Mouse (Mus musculus) thymus, postnatal 25 days (tissue): ENCODE measurements at regions not wholly inside any gene's neighbourhood (a gene's known extent, or its start where the extent isn't known, plus 50 kb on each side); places are given as distances from the start of the nearest gene placed in this dataset.

Source experiments
- DNase-seq: peaks from one replicate; pipeline ENCODE4 v3.0.0; 2022

- DNase-seq = no peak
Measured at GRCm38 (mm10) chr13:37290636-37291035, 54.4 kb upstream of the Ly86 start.

GRCm38 (mm10) chr13:37288993-37289392 lies 56.0 kb upstream of the Ly86 start:
- no peak for DNase-seq

GRCm38 (mm10) chr13:37282515-37282914 lies 62.5 kb upstream of the Ly86 start:
- no peak for DNase-seq

GRCm38 (mm10) chr13:37279078-37279789 lies 65.8 kb upstream of the Ly86 start:
- DNase-seq = peak; percentile 35

- no peak for DNase-seq
Measured at GRCm38 (mm10) chr13:37249581-37250461, 95.2 kb upstream of the Ly86 start.

GRCm38 (mm10) chr13:37248741-37249140 lies 96.3 kb upstream of the Ly86 start:
- DNase-seq = no peak

GRCm38 (mm10) chr13:37240048-37240447 lies 105.0 kb upstream of the Ly86 start:
- DNase-seq = no peak

- DNase-seq = no peak
Measured at GRCm38 (mm10) chr13:37237285-37237684, 107.7 kb upstream of the Ly86 start.

- no peak for DNase-seq
Measured at GRCm38 (mm10) chr13:37225834-37226233, 119.2 kb upstream of the Ly86 start.

GRCm38 (mm10) chr13:37220436-37220835 lies 124.6 kb upstream of the Ly86 start:
- no peak for DNase-seq

GRCm38 (mm10) chr13:37218596-37218995 lies 126.4 kb upstream of the Ly86 start:
- no peak for DNase-seq

- peak; percentile 12 for DNase-seq
Measured at GRCm38 (mm10) chr13:37214590-37215282, 130.3 kb upstream of the Ly86 start.

- no peak for DNase-seq
Measured at GRCm38 (mm10) chr13:37197136-37197535, 147.1 kb upstream of the F13a1 start.

- DNase-seq = no peak
Measured at GRCm38 (mm10) chr13:37195857-37196256, 145.8 kb upstream of the F13a1 start.

GRCm38 (mm10) chr13:37181169-37181787 lies 131.2 kb upstream of the F13a1 start:
- DNase-seq = no peak

GRCm38 (mm10) chr13:37176526-37176925 lies 126.5 kb upstream of the F13a1 start:
- no peak for DNase-seq

GRCm38 (mm10) chr13:37175997-37176396 lies 126.0 kb upstream of the F13a1 start:
- DNase-seq = no peak

- DNase-seq = no peak
Measured at GRCm38 (mm10) chr13:37158831-37159522, 108.9 kb upstream of the F13a1 start.

- DNase-seq = no peak
Measured at GRCm38 (mm10) chr13:37157808-37158207, 107.8 kb upstream of the F13a1 start.

- DNase-seq = no peak
Measured at GRCm38 (mm10) chr13:37151835-37152516, 101.9 kb upstream of the F13a1 start.

- no peak for DNase-seq
Measured at GRCm38 (mm10) chr13:37149961-37150360, 99.9 kb upstream of the F13a1 start.
